13 mouse cellular contexts compared by ENCODE assay signal in genomic region chr8:123197016-123197415, GRCm38 (mm10). TPM values are rescaled to one million over a fixed set of nuclear protein-coding genes. Genes with fewer than 3 reads are reported as not detected.
DNase-seq lines count a peak whose midpoint lies in the region; ATAC-seq and TF ChIP-seq lines count a peak whose summit lies in the region.
"Not testable (repeated sequence)": the region's sequence is repeated elsewhere in the genome, so short reads cannot be mapped to it uniquely, and the experiment has no call there.
"Had no signal": no experiment of that assay in that cellular context is flagged by ENCODE, and none has a peak within 500 bp of the region (broad histone marks: within the 10 kb centered on the region; RNA-seq: fewer than 3 reads in every experiment).

No protein-coding gene starts in this region.

- not testable (repeated sequence) for H3K27me3 ChIP-seq in intestine, postnatal 0 days (replicated peaks; ENCODE audit: control insufficient read depth, insufficient read depth, low read length); liver, postnatal 0 days (ENCODE audit: insufficient read depth, low read length)
- H3K27me3 ChIP-seq in liver, embryonic 12.5 days (replicated peaks): peaks cover 53% of the 10 kb centered on the region

- 41% methylated on average over 5 of the region's 5 CpGs for WGBS in intestine, postnatal 0 days
- WGBS in liver, embryonic 12.5 days (ENCODE audit: insufficient replicate concordance): 45% methylated on average over 5 of the region's 5 CpGs
- 62% methylated on average over 5 of the region's 5 CpGs for WGBS in liver, postnatal 0 days (ENCODE audit: insufficient replicate concordance)

- H3K4me2 ChIP-seq in intestine, postnatal 0 days (replicated peaks; ENCODE audit: low read depth); liver, postnatal 0 days (ENCODE audit: low read depth, low read length): not testable (repeated sequence)
- 0 out of 2 replicates have a peak overlapping the region, but pooled peaks have one; percentile 5 for H3K4me2 ChIP-seq in liver, embryonic 12.5 days

- DNase-seq in 416B (ENCODE audit: low read depth) (peak; percentile 68), ES-E14 (ENCODE audit: low read depth, low spot score) (peak; percentile 45), ZHBTc4 (ENCODE audit: low read depth, low spot score) (peak; percentile 76)
- DNase-seq in liver, postnatal 0 days: not testable (repeated sequence)
- peak; percentile 27 to 76 for DNase-seq in spleen, postnatal 10 days (ENCODE audit: low spot score in 2 of 2)

- not testable (repeated sequence) for TF ChIP-seq EP300 in liver, postnatal 0 days (IDR thresholded peaks at IDR 0.05; ENCODE audit: low read depth)

- in situ Hi-C loops in ES-E14 (cut with MboI; ENCODE audit: low sequenced_read_pairs in 2 of 2, unreplicated experiment in 2 of 2): not testable (repeated sequence)

- H3K27ac ChIP-seq in ES-E14 (ENCODE audit: insufficient read depth, low read depth, low read length, poor library complexity, severe bottlenecking); intestine, postnatal 0 days (ENCODE audit: low read depth, low read length); liver, postnatal 0 days (ENCODE audit: low read depth): not testable (repeated sequence)
- H3K27ac ChIP-seq in liver, embryonic 12.5 days: peak overlapping the region; percentile 34; the same call in 1 of the 2 replicates

- 0 out of 2 replicates have a peak, but pooled peaks have one; percentile 43 for ATAC-seq in erythroblast, adult 5-6 weeks (replicated peaks; ENCODE audit: low FRiP score, poor library complexity, severe bottlenecking)
- ATAC-seq in intestine, postnatal 0 days: peak; percentile 66
- ATAC-seq in liver, embryonic 12.5 days: peak; percentile 73
- ATAC-seq in liver, postnatal 0 days: peak; percentile 79

- H3K36me3 ChIP-seq in ES-E14 (ENCODE audit: control insufficient read depth, insufficient read depth, low read length, poor library complexity, severe bottlenecking); intestine, postnatal 0 days (ENCODE audit: control insufficient read depth, insufficient read depth); liver, embryonic 12.5 days; liver, postnatal 0 days (replicated peaks; ENCODE audit: insufficient read depth, low read length): not testable (repeated sequence)

- not testable (repeated sequence) for H3K9me3 ChIP-seq in ES-E14 (ENCODE audit: control insufficient read depth, insufficient read depth, low read depth, low read length); intestine, postnatal 0 days (ENCODE audit: control insufficient read depth); liver, embryonic 12.5 days (replicated peaks); liver, postnatal 0 days (ENCODE audit: low read length)

- H3K4me1 ChIP-seq in ES-E14 (ENCODE audit: control insufficient read depth in 2 of 2, insufficient read depth in 2 of 2, low read length in 2 of 2, poor library complexity in 1 of 2); intestine, postnatal 0 days (replicated peaks; ENCODE audit: control insufficient read depth, insufficient read depth, low read length); liver, postnatal 0 days (ENCODE audit: insufficient read depth): not testable (repeated sequence)
- H3K4me1 ChIP-seq in liver, embryonic 12.5 days: peaks cover 20% of the 10 kb centered on the region

- TF ChIP-seq CTCF in intestine, postnatal 0 days (IDR thresholded peaks at IDR 0.05; ENCODE audit: low read depth); liver, postnatal 0 days (IDR thresholded peaks at IDR 0.05; ENCODE audit: low read depth): not testable (repeated sequence)

- not testable (repeated sequence) for H3K9ac ChIP-seq in ES-E14 (ENCODE audit: insufficient read depth, low read depth, low read length, poor library complexity, severe bottlenecking); intestine, postnatal 0 days (ENCODE audit: low read depth, low read length); liver, embryonic 12.5 days; liver, postnatal 0 days (replicated peaks)

- H3K4me3 ChIP-seq in ES-E14 (ENCODE audit: insufficient read depth in 1 of 2, low read depth in 1 of 2, low read length in 2 of 2, poor library complexity in 1 of 2, severe bottlenecking in 1 of 2): peak overlapping the region in 1 of 2 experiments; percentile 5; a peak in 1 of 4 replicates
- not testable (repeated sequence) for H3K4me3 ChIP-seq in intestine, postnatal 0 days (ENCODE audit: low read depth, low read length); liver, embryonic 12.5 days; liver, postnatal 0 days (ENCODE audit: low read depth, low read length)

RNA-seq across cellular contexts. Expression of gene Dpep1, which starts 11.0 kb away (rescaled TPM):
- not detected in 2 replicates for total RNA-seq in ES-E14 (2012; rRNA removed)
- total RNA-seq in erythroblast, adult 5-6 weeks (2015; ENCODE audit: low replicate concordance): 1.3 TPM in 1 of 2 replicates, not detected in the other
- not detected in 2 replicates for total RNA-seq in erythroblast, adult 5-6 weeks (2017; ENCODE audit: low replicate concordance)
- 30.8 and 32.7 TPM in 2 replicates for polyA plus RNA-seq in intestine, postnatal 0 days (2015; fragmentation: Nextera tagmentation; extraction: Ambion mirVana)
- polyA plus RNA-seq in liver, embryonic 12.5 days (2016; fragmentation: Nextera tagmentation; extraction: Ambion mirVana): 0.20 and 0.33 TPM in 2 replicates
- 0.99 and 1.2 TPM in 2 replicates for polyA plus RNA-seq in liver, postnatal 0 days (2015; fragmentation: Nextera tagmentation; extraction: Ambion mirVana)
- total RNA-seq: common myeloid progenitor, adult 5-6 weeks; left cerebral cortex, postnatal 4 days had no signal
- polyA plus RNA-seq: CD4-positive, CD25-positive, alpha-beta regulatory T cell, adult 4 months; erythroblast, embryonic 14.5 days; G1E had no signal

RNA-seq across cellular contexts. Expression of gene Chmp1a, which starts 15.5 kb away (rescaled TPM):
- 68.8 and 86.0 TPM in 2 replicates for total RNA-seq in ES-E14 (2012; rRNA removed)
- 19.2 and 24.9 TPM in 2 replicates for total RNA-seq in erythroblast, adult 5-6 weeks (2015; ENCODE audit: low replicate concordance)
- 17.0 and 24.1 TPM in 2 replicates for total RNA-seq in erythroblast, adult 5-6 weeks (2017; ENCODE audit: low replicate concordance)
- polyA plus RNA-seq in intestine, postnatal 0 days (2015; fragmentation: Nextera tagmentation; extraction: Ambion mirVana): 203 TPM in 2 replicates
- polyA plus RNA-seq in liver, embryonic 12.5 days (2016; fragmentation: Nextera tagmentation; extraction: Ambion mirVana): 80.1 and 80.8 TPM in 2 replicates
- polyA plus RNA-seq in liver, postnatal 0 days (2015; fragmentation: Nextera tagmentation; extraction: Ambion mirVana): 57.5 and 60.0 TPM in 2 replicates

RNA-seq across cellular contexts. Expression of gene Spata33, which starts 15.6 kb away (rescaled TPM):
- 1.2 and 1.4 TPM in 2 replicates for total RNA-seq in ES-E14 (2012; rRNA removed)
- total RNA-seq in erythroblast, adult 5-6 weeks (2015; ENCODE audit: low replicate concordance): not detected in 2 replicates
- not detected in 2 replicates for total RNA-seq in erythroblast, adult 5-6 weeks (2017; ENCODE audit: low replicate concordance)
- polyA plus RNA-seq in intestine, postnatal 0 days (2015; fragmentation: Nextera tagmentation; extraction: Ambion mirVana): 0.55 and 1.2 TPM in 2 replicates
- polyA plus RNA-seq in liver, embryonic 12.5 days (2016; fragmentation: Nextera tagmentation; extraction: Ambion mirVana): 0.44 and 1.4 TPM in 2 replicates
- polyA plus RNA-seq in liver, postnatal 0 days (2015; fragmentation: Nextera tagmentation; extraction: Ambion mirVana): 0.32 and 0.66 TPM in 2 replicates
- polyA plus RNA-seq: CD4-positive, CD25-positive, alpha-beta regulatory T cell, adult 4 months had no signal

RNA-seq across cellular contexts. Expression of gene Cdk10, which starts 27.6 kb away (rescaled TPM):
- 42.7 and 58.9 TPM in 2 replicates for total RNA-seq in ES-E14 (2012; rRNA removed)
- 3.1 and 5.6 TPM in 2 replicates for total RNA-seq in erythroblast, adult 5-6 weeks (2015; ENCODE audit: low replicate concordance)
- total RNA-seq in erythroblast, adult 5-6 weeks (2017; ENCODE audit: low replicate concordance): 3.0 and 7.5 TPM in 2 replicates
- 11.8 and 14.0 TPM in 2 replicates for polyA plus RNA-seq in intestine, postnatal 0 days (2015; fragmentation: Nextera tagmentation; extraction: Ambion mirVana)
- 14.7 and 16.2 TPM in 2 replicates for polyA plus RNA-seq in liver, embryonic 12.5 days (2016; fragmentation: Nextera tagmentation; extraction: Ambion mirVana)
- polyA plus RNA-seq in liver, postnatal 0 days (2015; fragmentation: Nextera tagmentation; extraction: Ambion mirVana): 8.7 TPM in 2 replicates

RNA-seq across cellular contexts. Expression of gene Sult5a1, which starts 38.9 kb away (rescaled TPM):
- total RNA-seq in ES-E14 (2012; rRNA removed): 3.1 and 3.3 TPM in 2 replicates
- total RNA-seq in erythroblast, adult 5-6 weeks (2015; ENCODE audit: low replicate concordance): not detected in 2 replicates
- total RNA-seq in erythroblast, adult 5-6 weeks (2017; ENCODE audit: low replicate concordance): not detected in 2 replicates
- 3.4 and 3.5 TPM in 2 replicates for polyA plus RNA-seq in intestine, postnatal 0 days (2015; fragmentation: Nextera tagmentation; extraction: Ambion mirVana)
- 1.7 and 2.1 TPM in 2 replicates for polyA plus RNA-seq in liver, embryonic 12.5 days (2016; fragmentation: Nextera tagmentation; extraction: Ambion mirVana)
- 2.4 and 4.0 TPM in 2 replicates for polyA plus RNA-seq in liver, postnatal 0 days (2015; fragmentation: Nextera tagmentation; extraction: Ambion mirVana)
- total RNA-seq: common myeloid progenitor, adult 5-6 weeks; left cerebral cortex, postnatal 4 days had no signal
- polyA plus RNA-seq: G1E had no signal

Comparison
In these comparisons a context has a peak if more than half of its experiments do, and no peak if none do; other contexts are left out.
1. RNA of gene Dpep1, which starts 11.0 kb away (polyA plus RNA-seq): 30.8 to 32.7 TPM in intestine, postnatal 0 days; 0.99 to 1.2 TPM in liver, postnatal 0 days and 0.20 to 0.33 TPM in liver, embryonic 12.5 days; every median in the first group is over 10 times any median in the second.
2. Peak in every context shown above with its lines, with median percentiles within 50 percentile points of each other: ATAC-seq.